Mouse (Mus musculus): ENCODE measurements around the gene Gm8113. TPM values are rescaled to one million over a fixed set of nuclear protein-coding genes. Genes with fewer than 3 reads are reported as not detected.
"Not testable (repeated sequence)": the region's sequence is repeated elsewhere in the genome, so short reads cannot be mapped to it uniquely, and the experiment has no call there.

The Gm8113 gene
- polyA plus RNA-seq, 1 experiment: 19.9 TPM

DNA sequence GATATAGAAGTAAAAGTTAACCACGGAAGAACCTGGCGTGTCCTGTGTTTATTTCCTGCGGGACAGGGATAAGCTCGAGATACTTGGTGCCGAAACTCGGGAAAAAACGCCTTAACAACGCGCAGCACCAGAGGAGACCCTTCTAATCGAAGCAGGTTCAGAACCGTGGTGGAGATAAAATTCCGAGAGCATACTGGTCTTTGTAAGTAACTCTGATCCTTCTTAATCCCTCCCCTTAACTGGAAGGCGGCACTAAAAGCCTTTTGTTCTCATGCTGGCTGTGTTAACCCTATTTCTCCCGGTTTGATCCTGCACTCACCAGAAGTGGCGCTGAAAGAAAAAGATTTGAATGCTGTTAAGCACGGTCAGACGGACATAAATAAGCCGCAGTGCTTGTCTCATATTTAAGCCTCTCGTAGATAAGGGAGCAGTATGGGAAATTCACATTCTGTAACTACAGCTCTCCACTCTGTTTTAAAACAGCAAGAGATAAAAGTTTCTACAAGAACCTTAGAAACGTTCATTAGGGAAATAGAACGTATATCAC, 287 bp downstream of the Gm8113 start:
- H3K4me1 ChIP-seq (replicated peaks; ENCODE audit: control insufficient read depth, insufficient read depth, low read length); H3K36me3 ChIP-seq (ENCODE audit: control insufficient read depth, insufficient read depth, low read length); H3K27me3 ChIP-seq (ENCODE audit: control insufficient read depth, insufficient read depth, low read length); DNase-seq: not testable (repeated sequence)
- H3K27ac ChIP-seq (ENCODE audit: control insufficient read depth, insufficient read depth, low read length): peak overlapping the region; percentile 32; the same call in 1 of the 2 replicates
- 7% methylated on average over 21 of the region's 21 CpGs for WGBS
- peak overlapping the region; percentile 84 for H3K4me3 ChIP-seq (ENCODE audit: control insufficient read depth, insufficient read depth, low read length)

DNA sequence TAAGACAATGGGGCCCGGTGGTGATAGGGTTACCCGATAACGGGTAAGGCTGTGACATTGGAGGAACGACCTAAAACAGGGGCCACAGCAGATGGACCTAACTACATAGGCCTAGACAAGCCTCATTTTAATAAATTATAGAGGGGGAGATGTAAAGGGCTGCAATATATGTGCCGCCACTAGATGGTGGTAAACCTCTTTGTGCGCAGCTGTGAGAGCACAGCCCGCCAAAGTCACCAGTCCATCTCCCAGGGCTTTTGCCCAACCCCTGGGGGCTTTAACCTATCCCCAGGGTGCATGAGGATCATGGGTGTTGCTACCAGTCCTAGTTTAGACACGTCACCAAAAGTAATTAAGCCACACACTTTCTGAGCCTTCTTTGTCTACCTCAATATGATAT, 7.8 kb downstream of the Gm8113 start:
- H3K36me3 ChIP-seq (ENCODE audit: control insufficient read depth, insufficient read depth, low read length); H3K27me3 ChIP-seq (ENCODE audit: control insufficient read depth, insufficient read depth, low read length); H3K4me1 ChIP-seq (replicated peaks; ENCODE audit: control insufficient read depth, insufficient read depth, low read length); H3K27ac ChIP-seq (ENCODE audit: control insufficient read depth, insufficient read depth, low read length); H3K4me3 ChIP-seq (ENCODE audit: control insufficient read depth, insufficient read depth, low read length): not testable (repeated sequence)
- peak; percentile 14 for DNase-seq
- 26% methylated on average over 8 of the region's 8 CpGs for WGBS

DNA sequence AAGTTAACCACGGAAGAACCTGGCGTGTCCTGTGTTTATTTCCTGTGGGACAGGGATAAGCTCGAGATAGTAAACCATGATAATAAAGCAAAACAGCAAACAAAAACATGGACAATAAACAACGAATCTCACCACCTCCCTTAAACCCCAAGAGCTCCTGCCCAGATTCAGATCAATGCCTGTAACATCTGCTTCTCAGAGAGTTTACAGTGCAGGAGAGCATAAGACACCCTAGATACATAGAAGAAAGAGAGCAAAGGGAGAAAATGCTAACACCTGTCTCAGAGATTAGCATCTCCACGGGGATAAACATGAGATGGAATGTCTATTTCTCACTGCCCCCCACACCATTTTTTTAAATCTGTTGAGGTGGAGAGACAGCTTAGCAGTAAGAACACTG, 8.2 kb downstream of the Gm8113 start:
- not testable (repeated sequence) for H3K4me1 ChIP-seq (replicated peaks; ENCODE audit: control insufficient read depth, insufficient read depth, low read length); H3K27ac ChIP-seq (ENCODE audit: control insufficient read depth, insufficient read depth, low read length); H3K27me3 ChIP-seq (ENCODE audit: control insufficient read depth, insufficient read depth, low read length); DNase-seq; H3K4me3 ChIP-seq (ENCODE audit: control insufficient read depth, insufficient read depth, low read length); H3K36me3 ChIP-seq (ENCODE audit: control insufficient read depth, insufficient read depth, low read length)
- WGBS: 70% methylated on average over 5 of the region's 5 CpGs

DNA sequence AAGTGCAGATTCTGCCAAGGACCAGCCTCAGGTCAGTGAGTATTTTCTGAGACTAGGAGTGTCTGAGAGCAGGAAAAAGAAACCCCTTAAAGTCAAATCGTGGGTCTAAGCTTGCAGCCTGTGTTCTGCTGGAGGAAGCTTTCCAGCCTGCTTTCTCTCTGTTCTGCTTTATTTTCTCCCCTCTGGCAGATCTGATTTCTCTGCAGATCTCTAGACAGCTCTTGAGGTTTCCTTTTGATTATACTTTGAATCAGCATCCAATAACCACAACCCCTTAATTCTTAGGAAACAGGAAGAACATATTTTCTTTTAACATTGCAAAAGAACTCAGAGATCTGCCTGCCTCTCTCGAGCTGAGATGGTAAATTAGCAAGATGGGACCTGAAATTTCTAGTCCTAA, 28.2 kb downstream of the Gm8113 start:
- H3K4me1 ChIP-seq (replicated peaks; ENCODE audit: control insufficient read depth, insufficient read depth, low read length); H3K4me3 ChIP-seq (ENCODE audit: control insufficient read depth, insufficient read depth, low read length): not testable (repeated sequence)
- 0% methylated on average over 2 of the region's 2 CpGs for WGBS

DNA sequence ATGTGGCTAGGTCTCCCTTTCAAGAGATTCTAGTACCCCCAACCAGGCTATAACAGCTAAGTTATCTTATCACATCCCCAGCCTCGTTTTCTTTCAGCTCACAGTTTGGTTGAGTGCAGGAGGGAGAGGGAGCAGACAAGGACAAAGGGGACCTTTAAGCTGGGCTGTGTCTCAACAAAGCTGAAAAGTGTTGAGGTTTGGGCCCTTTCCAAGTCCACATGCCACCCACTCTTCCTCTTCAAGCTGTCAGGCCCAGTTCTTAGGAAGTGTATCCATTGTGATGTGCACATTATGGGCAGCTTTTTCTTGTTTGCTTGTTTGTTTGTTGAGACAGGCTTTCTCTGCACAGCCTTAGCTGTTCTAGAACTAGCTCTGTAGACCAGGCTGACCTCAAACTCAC, 29.9 kb downstream of the Gm8113 start:
- not testable (repeated sequence) for H3K36me3 ChIP-seq (ENCODE audit: control insufficient read depth, insufficient read depth, low read length); H3K27me3 ChIP-seq (ENCODE audit: control insufficient read depth, insufficient read depth, low read length); DNase-seq; H3K4me1 ChIP-seq (replicated peaks; ENCODE audit: control insufficient read depth, insufficient read depth, low read length); H3K4me3 ChIP-seq (ENCODE audit: control insufficient read depth, insufficient read depth, low read length); H3K27ac ChIP-seq (ENCODE audit: control insufficient read depth, insufficient read depth, low read length)
- no CpG with 5 or more reads among the region's 1 CpGs for WGBS

More for the DNA sequence above, 28.2 kb downstream of the Gm8113 start:
- not testable (repeated sequence) for H3K27ac ChIP-seq (ENCODE audit: control insufficient read depth, insufficient read depth, low read length); DNase-seq; H3K27me3 ChIP-seq (ENCODE audit: control insufficient read depth, insufficient read depth, low read length); H3K36me3 ChIP-seq (ENCODE audit: control insufficient read depth, insufficient read depth, low read length)

DNA sequence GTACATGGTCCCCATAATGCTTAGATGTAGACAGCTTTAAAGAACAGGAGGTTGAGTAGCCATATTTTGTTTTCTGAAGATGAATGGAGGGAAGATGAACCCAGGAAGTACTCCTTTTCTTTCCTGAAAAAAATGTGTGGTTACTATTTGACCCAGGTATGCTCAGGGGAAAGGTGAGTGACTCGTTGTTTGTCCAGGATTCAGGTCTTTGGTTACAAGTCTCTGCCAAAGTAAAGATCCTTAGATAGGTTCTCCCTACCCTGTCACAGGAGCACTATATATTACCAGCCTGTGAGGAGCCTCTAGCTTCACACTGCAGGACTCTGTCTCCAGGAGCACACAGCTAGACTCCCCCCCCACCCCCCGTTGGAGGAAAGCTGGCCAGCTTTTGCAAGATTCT, 31.6 kb downstream of the Gm8113 start, which contains the start of gene Ang5:
Ang5 (plus strand) TSS at position 301 of the 400 bp plus-strand sequence.
- no CpG with 5 or more reads among the region's 2 CpGs for WGBS
- H3K27me3 ChIP-seq (ENCODE audit: control insufficient read depth, insufficient read depth, low read length); DNase-seq; H3K36me3 ChIP-seq (ENCODE audit: control insufficient read depth, insufficient read depth, low read length); H3K4me1 ChIP-seq (replicated peaks; ENCODE audit: control insufficient read depth, insufficient read depth, low read length); H3K27ac ChIP-seq (ENCODE audit: control insufficient read depth, insufficient read depth, low read length); H3K4me3 ChIP-seq (ENCODE audit: control insufficient read depth, insufficient read depth, low read length): not testable (repeated sequence)

Other genes starting within 250 kb of the Gm8113 start
- not detected in 2 replicates for gene Gm8165, start 248.2 kb upstream of the Gm8113 start, polyA plus RNA-seq (2012; rRNA removed)
- 0.13 TPM in 1 of 2 replicates, not detected in the other for gene Gm7324, start 227.6 kb upstream of the Gm8113 start, polyA plus RNA-seq (2012; rRNA removed)
- gene Gm16506, start 197.9 kb upstream of the Gm8113 start, polyA plus RNA-seq (2012; rRNA removed): not detected in 2 replicates
- not detected in 2 replicates for gene Gm6526, start 177.5 kb upstream of the Gm8113 start, polyA plus RNA-seq (2012; rRNA removed)
- not detected in 2 replicates for gene Gm8180, start 140.6 kb upstream of the Gm8113 start, polyA plus RNA-seq (2012; rRNA removed)
- gene Ear1, start 49.9 kb upstream of the Gm8113 start, polyA plus RNA-seq (2012; rRNA removed): 1.6 and 5.0 TPM in 2 replicates
- gene Ear10, start 1.8 kb upstream of the Gm8113 start, polyA plus RNA-seq (2012; rRNA removed): not detected in 2 replicates
- gene Ang5, start 31.7 kb downstream of the Gm8113 start, polyA plus RNA-seq (2012; rRNA removed): not detected in 2 replicates
- gene Ang6, start 76.9 kb downstream of the Gm8113 start, polyA plus RNA-seq (2012; rRNA removed): not detected in 2 replicates
- gene Ear2, start 177.3 kb downstream of the Gm8113 start, polyA plus RNA-seq (2012; rRNA removed): 47.1 and 61.4 TPM in 2 replicates
- not detected in 2 replicates for gene Gm3327, start 198.5 kb downstream of the Gm8113 start, polyA plus RNA-seq (2012; rRNA removed)

All from thymus, adult 2 months (tissue).